ENCODE assay signal across 8 mouse cellular contexts in the genomic region with DNA sequence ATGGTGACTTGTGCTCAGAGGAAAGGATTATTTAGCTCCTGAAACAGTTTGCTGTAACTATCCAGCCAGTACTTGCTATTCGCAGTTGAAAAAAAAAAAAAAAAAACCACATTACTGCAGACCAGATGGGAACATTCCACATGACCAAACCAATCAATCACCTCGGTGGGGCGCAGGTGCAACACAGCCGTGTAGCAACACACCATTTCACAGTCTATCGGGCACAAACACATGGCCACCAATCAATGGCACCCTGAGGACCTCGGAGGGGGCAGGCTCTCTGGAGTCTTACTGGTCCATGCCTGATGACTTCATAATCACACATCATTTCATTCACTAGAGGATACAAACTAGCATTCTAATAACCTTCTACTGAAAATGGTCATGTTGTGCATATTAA.
DNase-seq lines count a peak whose midpoint lies in the region; ATAC-seq lines count a peak whose summit lies in the region.

No protein-coding gene starts in this region.

- peak; percentile 95 for DNase-seq in left cerebral cortex, postnatal 4 days
- no peak for DNase-seq in left cerebral cortex, adult 8-10 months (ENCODE audit: low spot score in 2 of 2)
- peak; percentile 88 to 94 for DNase-seq in cerebellum, adult 18-20 months
- DNase-seq in retina, postnatal 1 day, result peak; percentile 98
- DNase-seq in urinary bladder, adult 18-20 months (ENCODE audit: low spot score in 2 of 2), result no peak
- DNase-seq in gastrocnemius, postnatal 4 days (ENCODE audit: low spot score in 2 of 2), result no peak

- no peaks in the 10 kb centered on the region for H3K9me3 ChIP-seq in forebrain, embryonic 13.5 days (replicated peaks)
- H3K9me3 ChIP-seq in limb, embryonic 12.5 days, result no peaks in the 10 kb centered on the region

- H3K36me3 ChIP-seq in forebrain, embryonic 13.5 days (ENCODE audit: poor library complexity, severe bottlenecking), result no peaks in the 10 kb centered on the region
- H3K36me3 ChIP-seq in limb, embryonic 12.5 days, result no peaks in the 10 kb centered on the region

- 4% methylated on average over 6 of the region's 6 CpGs for WGBS in forebrain, embryonic 13.5 days
- 21% methylated on average over 6 of the region's 6 CpGs for WGBS in limb, embryonic 12.5 days

- H3K4me2 ChIP-seq in forebrain, embryonic 13.5 days, result peak overlapping the region; percentile 40; the same call in 1 of the 2 replicates
- 0 out of 2 replicates have a peak overlapping the region, but pooled peaks have one; percentile 1 for H3K4me2 ChIP-seq in limb, embryonic 12.5 days

- H3K27ac ChIP-seq in forebrain, embryonic 13.5 days, result peak overlapping the region; percentile 81
- H3K27ac ChIP-seq in limb, embryonic 12.5 days, result no peak overlapping the region

- H3K4me1 ChIP-seq in forebrain, embryonic 13.5 days, result peaks cover 45% of the 10 kb centered on the region
- peaks cover 16% of the 10 kb centered on the region for H3K4me1 ChIP-seq in limb, embryonic 12.5 days (replicated peaks)

- intact Hi-C loops in left cerebral cortex, postnatal 4 days (cut with DNase I), result no loop called here

- ATAC-seq in forebrain, embryonic 13.5 days, result peak; percentile 95
- ATAC-seq in limb, embryonic 12.5 days (ENCODE audit: insufficient number of reproducible peaks, insufficient read depth, low FRiP score, low TSS enrichment, low read depth), result peak; percentile 75; the same call in 1 of the 2 replicates

- H3K4me3 ChIP-seq in forebrain, embryonic 13.5 days, result no peak overlapping the region
- no peak overlapping the region for H3K4me3 ChIP-seq in limb, embryonic 12.5 days (replicated peaks)

- H3K9ac ChIP-seq in forebrain, embryonic 13.5 days, result no peak overlapping the region
- H3K9ac ChIP-seq in limb, embryonic 12.5 days (replicated peaks), result no peak overlapping the region

- H3K27me3 ChIP-seq in forebrain, embryonic 13.5 days, result no peaks in the 10 kb centered on the region
- H3K27me3 ChIP-seq in limb, embryonic 12.5 days, result no peaks in the 10 kb centered on the region

Comparison
In these comparisons a context has a peak if more than half of its experiments do, and no peak if none do; other contexts are left out.
1. DNase-seq: peak in left cerebral cortex, postnatal 4 days (single experiment), cerebellum, adult 18-20 months (2 of 2) and retina, postnatal 1 day (single experiment); none in left cerebral cortex, adult 8-10 months (0 of 2), urinary bladder, adult 18-20 months (0 of 2) and gastrocnemius, postnatal 4 days (0 of 2).